Mouse (Mus musculus) olfactory bulb, adult 2 months (tissue): ENCODE results near the gene Dusp19.

Experiments
- CTCF ChIP-seq: fragments of 200-500 bp; IDR thresholded peaks from 2 replicates; pipeline ENCODE4 v1.5.1; 2012; ENCODE audit warnings: low read depth, mild to moderate bottlenecking, low read length, moderate library complexity; ENCODE audit not compliant: insufficient read depth
- POLR2A ChIP-seq: fragments of 200-500 bp; IDR thresholded peaks from 2 replicates; pipeline ENCODE4 v1.6.1; 2012; ENCODE audit warnings: mild to moderate bottlenecking, low read depth, low read length, moderate library complexity; ENCODE audit not compliant: insufficient read depth

DNA sequence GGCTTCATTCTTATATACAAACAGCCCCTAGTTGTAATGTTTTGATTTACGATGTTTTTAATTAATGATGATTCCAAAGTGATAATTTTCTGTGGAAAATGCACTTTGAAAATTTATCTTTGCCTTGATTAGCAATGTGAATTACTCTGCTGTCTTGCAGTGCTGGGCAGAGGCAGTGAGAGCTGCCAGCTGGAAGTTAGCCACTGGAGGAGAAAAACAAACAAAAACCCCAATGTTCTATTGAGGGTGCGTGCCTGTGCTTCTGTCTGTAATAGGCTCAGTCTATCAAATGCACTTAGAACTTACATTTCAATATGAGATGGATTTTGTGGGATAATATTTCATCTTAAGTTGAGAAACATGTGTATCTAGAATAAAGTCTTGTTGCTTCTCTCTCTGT is 4.0 kb upstream of the Dusp19 start:
- TF ChIP-seq POLR2A (no peak), CTCF (no peak)
